Mouse (Mus musculus): ENCODE measurements around the gene Olfr1239.

DNA sequence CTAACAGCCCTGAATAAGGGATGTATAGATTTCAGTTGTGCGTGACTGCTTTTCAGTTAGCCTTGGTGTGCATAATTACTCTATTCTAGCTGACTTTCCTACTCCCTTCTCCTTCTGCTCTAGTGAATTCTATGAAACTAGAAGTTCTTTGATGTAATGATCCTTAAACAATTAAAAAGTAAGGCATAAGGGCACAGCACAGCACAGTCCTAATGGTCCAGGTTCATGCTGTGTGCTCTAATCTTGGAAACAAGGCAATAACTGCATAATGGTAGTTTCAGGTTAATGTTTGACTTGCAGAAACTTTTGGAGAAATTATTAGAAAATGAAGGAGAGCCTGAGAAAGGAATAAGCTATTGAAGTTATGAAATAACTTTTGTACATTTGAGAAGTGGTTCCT, 5.7 kb downstream of the Olfr1239 start:
- TF ChIP-seq GATA1 (IDR thresholded peaks at IDR 0.05; ENCODE audit: low read length) (no peak), TAL1 (IDR thresholded peaks at IDR 0.05; ENCODE audit: low read length) (no peak)

Measured in erythroblast, embryonic 14.5 days (primary cell).